Mouse (Mus musculus) C2C12 (cell line): Measurements from ENCODE around the gene Gm28372.

Experiments
- CEBPB ChIP-seq: IDR thresholded peaks from one replicate; pipeline ENCODE4 v1.6.1; 2011; ENCODE audit warnings: low read depth, mild to moderate bottlenecking, control low read depth, moderate library complexity
- CTCF ChIP-seq: IDR thresholded peaks from one replicate; pipeline ENCODE4 v1.5.1; 2011; ENCODE audit not compliant: control insufficient read depth, insufficient read depth, insufficient read length
- MYOD1 ChIP-seq: IDR thresholded peaks from one replicate; pipeline ENCODE4 v1.6.1; 2011; ENCODE audit warnings: low read depth; ENCODE audit not compliant: control insufficient read depth, insufficient read length
- MYOG ChIP-seq: IDR thresholded peaks from one replicate; pipeline ENCODE4 v1.6.1; 2011; ENCODE audit not compliant: control insufficient read depth, insufficient read length; ENCODE audit errors: extremely low read depth
- USF1 ChIP-seq: IDR thresholded peaks from one replicate; pipeline ENCODE4 v1.6.1; 2011; ENCODE audit warnings: low read depth, mild to moderate bottlenecking, control low read depth, moderate library complexity

- TF ChIP-seq CTCF: no peak
- no peak for TF ChIP-seq USF1
- TF ChIP-seq MYOD1: no peak
- no peak for TF ChIP-seq MYOG
- TF ChIP-seq CEBPB: no peak
These were observed 7.7 kb upstream of the Gm28372 start, which contains the start of gene Cpxm1 for GRCm38 (mm10) chr2:130397186-130397985.
